Mouse (Mus musculus) retina, adult 2 months (tissue): ENCODE results near the gene Cherp.

ENCODE experiments used
- DNase-seq: peaks from one replicate; pipeline ENCODE4 v3.0.0-alpha.2; 2012; ENCODE audit warnings: low read depth, low spot score

Cherp gene

DNA sequence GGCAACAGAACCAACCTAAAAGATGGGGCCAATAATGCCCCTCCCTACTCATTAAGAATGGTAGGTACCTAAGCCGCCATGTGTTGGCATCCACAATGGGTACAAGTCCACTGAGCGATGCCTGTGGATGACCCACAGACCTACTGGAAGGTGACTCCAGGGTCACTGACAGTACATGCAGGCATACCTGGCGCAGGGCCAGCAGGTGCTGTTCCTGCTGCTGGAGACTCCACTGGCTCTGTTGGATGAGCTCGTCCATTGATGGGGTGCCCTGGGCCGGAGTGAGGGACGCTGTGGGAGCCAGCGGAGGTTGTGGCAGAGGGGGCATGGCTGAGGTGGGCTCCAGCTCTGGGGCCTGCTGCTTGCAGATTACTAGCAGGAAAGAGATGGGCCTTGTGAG lies 4.3 kb downstream of the Cherp start:
- no peak for DNase-seq

DNA sequence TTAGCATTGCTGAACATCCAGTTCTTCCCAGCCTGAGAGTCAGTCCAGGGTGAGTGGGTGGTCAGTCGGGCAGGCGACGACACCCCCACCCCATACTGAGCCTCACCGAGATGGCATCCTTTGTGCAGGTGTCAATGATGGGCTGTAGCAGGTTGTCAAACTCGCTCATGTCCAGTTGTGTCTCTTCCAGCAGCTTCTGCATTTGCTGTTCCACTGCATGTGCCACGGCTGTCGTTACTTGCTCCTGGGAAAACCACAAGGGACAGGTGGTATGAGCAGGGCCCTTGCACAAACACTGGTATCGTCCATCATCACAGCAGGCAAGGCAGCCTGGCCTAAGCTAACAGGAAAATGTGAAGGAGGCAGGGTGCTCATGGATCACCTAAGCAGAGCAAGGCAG lies 5.0 kb downstream of the Cherp start:
- no peak for DNase-seq

DNA sequence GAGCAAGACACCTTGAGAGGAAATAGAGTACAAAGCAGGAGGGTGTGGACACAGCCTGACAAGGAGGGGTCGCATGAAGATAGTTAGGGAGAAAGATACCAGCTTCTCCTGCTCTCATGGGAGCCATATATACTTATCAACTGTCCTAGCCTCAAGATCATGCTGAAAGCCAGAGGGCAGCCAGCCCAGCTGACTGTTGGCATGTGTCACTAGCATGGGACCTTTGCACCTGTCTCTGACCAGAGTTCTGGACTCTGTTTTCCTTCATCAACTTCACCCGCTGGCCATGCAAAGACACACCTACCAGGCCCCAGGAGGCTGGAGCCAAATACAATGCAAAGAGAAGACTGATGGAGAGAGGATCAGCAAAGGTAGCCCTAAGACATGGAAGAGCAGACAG lies 5.8 kb downstream of the Cherp start:
- DNase-seq, result no peak

- no peak for DNase-seq
Observed at GRCm38 (mm10) chr8:72464211-72464610, 10.8 kb downstream of the Cherp start.

GRCm38 (mm10) chr8:72459881-72460533 lies 15.0 kb downstream of the Cherp start:
- no peak for DNase-seq

DNA sequence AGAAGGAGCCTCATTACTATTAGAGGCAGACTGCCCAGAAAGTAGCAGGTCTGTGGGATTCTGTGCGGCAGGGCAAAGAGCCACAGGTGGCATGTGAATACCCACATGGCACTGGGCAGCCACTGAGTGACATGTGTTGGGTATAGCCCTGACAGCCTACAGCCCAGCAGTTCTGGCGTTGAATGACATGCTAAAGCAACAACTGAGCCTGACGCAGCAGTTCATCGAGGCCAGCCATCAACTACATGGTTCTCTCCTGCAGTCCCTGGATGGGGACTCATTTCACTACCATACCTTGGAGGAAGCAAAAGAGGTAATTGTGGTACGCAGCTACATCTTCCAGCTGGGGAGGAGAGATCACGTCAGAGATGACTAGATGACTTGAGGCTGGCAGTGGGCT lies 16.6 kb downstream of the Cherp start:
- no peak for DNase-seq

DNA sequence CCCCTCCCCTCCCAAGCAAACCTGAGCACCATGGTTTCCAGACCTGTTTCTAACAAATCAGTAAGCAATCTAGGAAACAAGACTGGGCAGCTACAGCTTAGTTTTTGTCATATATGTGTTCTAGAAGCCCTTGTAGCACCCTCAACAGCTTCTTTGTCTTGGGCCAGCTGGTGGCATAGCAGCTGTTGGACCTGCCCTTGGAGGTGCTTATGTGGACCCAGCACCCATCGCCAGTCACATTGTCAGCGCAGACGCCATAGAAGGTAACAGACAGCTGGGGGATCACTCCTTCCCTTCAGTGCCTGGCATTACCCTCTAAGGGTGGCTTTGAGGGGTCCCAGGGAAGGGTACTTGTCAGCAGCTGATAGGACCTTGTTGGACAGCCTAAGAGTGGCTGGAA lies 17.2 kb downstream of the Cherp start:
- no peak for DNase-seq

- no peak for DNase-seq
Observed at GRCm38 (mm10) chr8:72455317-72455716, 19.7 kb downstream of the Cherp start.

- no peak for DNase-seq
Observed at GRCm38 (mm10) chr8:72453904-72454303, 21.1 kb downstream of the Cherp start.

GRCm38 (mm10) chr8:72451516-72451915 lies 23.5 kb downstream of the Cherp start:
- DNase-seq, result no peak

DNA sequence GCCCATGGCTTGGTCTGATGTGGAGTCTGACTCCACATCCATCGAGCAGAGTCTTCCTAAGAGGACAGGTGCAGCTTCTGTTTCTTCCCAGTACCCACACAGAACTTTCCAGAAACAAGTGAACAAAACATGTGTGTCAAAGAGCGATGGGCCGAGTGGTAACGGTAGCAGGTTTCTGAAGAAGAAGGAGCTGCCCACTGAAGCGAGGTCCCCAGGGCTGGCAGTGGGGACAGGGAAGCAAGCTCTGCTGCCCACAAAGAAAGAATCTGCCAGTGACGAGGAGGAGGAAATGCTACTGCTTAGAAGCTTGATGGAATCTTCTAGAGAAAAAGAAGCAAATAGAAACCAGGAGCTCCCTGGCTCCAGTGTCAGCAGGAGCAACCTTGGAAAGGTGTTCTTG lies 30.0 kb downstream of the Cherp start:
- no peak for DNase-seq

DNA sequence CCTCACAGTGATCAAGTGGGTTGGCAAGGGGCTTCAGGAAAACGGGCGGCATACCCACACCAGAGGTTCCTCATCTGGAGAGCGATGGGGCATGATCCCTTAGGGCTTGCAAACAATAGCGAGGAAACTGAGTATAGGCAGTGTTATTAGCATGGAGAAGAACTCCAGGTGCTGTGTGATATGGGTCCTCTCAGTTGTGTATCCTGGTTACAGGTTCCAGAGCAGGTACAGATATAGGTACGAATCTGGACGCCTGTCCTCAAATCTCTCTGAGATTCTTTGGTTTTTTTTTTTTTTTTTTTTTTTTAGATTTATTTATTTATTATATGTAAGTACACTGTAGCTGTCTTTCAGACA lies 31.1 kb downstream of the Cherp start:
- DNase-seq, result no peak

DNA sequence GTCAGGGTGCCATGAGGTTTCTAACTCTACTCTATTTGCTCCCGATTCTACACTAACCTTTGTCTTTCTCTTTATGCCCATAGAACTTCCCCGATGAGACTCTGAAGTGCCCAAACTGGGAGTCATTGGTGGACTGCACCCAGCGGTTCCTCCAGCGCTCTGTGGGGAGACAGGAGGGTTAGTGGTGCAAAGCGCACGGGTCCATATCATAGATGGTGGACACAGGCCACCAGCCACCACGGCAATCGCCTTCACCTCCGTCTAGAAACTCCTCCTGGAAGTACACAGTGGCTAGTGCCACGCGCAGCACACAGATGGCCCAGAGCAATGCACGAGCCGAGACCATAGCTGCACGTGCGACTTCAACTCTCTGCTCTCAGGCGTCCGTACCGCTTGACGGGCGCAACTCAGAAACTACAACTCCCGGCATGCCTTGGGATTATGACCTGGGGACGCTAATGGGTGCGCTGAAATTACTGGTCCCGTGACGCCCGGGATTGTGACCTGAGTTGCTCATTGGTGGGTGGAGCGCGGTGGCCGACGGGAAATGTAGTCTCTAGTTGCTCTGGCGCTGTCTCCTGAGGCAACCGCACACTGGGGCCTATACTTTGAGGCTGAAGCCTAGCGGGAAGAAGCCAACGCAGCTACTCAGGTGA lies 31.6 kb downstream of the Cherp start, which contains the start of the genes Calr3 and 1700030K09Rik:
TSS of gene Calr3 (minus strand) at position 533 of the 656 bp plus-strand sequence.
TSS of gene 1700030K09Rik (plus strand) at position 543 of the 656 bp plus-strand sequence.
- DNase-seq, result peak; percentile 94

DNA sequence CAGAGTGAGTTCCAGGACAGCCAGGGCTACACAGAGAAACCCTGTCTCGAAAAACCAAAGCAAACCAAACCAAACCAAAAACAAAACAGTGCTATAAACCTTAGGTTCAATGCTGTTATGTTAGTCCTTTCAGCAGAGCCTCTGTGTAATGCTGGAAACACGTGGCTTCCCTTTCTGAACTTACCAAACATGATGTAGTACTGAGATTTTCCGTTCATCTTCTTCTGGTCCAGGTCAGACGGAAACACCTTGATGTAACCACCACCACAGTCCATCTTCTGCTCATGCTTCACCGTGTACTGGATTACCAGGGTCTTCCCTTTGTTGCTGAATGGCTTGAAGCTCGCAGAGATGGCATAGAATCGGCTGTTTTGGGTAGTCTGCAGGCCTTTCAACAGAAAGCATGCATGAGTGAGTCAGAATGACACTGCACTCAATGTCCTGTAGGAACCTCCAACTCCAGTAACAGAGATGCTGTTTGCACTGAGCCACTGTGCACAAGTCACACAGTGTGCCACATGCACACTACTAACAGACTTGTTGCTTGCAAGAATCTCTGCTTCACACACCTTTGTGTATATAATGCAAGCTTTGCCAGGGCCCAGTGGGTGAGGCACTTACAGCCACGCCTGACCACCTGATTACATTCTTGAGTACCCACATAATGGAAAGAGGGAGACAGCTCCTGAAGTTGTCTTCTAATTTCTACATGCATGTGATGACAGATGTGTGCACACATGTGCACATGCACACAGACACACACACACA lies 36.6 kb downstream of the Cherp start:
- no peak for DNase-seq

DNA sequence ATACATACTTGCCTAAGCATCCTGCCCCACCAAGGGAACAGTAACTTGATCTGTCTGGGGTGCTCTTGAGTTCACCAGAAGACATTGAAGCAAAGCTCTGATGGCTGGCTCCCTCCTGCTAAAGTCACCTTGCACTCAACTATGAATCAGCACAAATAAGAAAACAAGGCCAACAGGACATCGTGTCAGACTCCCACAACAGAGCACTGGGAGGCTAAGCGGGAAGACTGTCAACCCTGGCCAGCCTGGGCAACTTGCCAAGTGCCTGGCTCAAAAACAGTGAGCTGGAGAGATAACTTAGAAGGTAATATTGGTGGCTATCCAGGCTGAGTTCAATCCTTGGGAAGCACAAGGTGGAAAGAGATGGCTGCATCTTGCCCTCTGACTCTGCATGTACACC lies 40.1 kb downstream of the Cherp start:
- DNase-seq, result no peak

DNA sequence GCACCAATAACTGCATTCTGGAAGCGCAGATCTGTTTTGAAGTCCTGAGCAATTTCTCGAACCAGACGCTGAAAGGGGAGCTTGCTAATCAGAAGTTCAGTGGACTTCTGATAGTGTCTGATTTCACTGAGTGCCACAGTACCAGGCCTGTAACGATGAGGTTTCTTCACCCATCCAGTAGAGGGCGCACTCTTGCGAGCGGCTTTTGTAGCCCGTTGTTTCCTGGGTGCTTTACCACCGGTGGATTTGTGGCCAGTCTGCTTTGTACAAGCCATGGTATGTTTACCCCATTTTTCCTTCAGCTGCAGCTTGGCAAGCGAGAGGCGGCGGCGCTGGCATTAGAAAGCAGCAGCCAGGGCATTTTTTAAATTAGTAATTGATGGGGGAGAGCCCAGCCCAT lies 45.4 kb downstream of the Cherp start:
- no peak for DNase-seq

DNA sequence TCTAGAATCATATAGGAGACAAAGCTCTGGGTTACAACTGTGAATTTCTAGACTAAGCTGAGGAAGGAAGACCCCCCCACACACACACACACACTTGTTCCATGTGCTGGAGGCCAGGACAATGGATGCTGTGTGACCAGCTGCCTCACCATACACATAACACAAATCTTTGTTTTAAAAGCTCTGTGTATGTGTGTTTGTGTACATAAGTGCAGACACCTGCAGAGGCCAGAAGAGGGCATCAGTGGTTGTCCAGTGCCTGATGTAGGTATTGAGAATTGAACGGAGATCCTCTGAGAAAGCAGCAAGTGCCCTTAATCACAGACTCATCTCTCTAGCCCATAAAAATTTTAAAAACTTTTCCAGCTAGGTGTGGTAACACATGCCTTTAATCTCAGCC lies 52.1 kb downstream of the Cherp start:
- no peak for DNase-seq

GRCm38 (mm10) chr8:72421362-72422335 lies 53.4 kb downstream of the Cherp start, which contains the start of gene Eps15l1:
Gene Eps15l1, minus strand, starts transcription at chr8:72421460.
- DNase-seq, result peak; percentile 96

GRCm38 (mm10) chr8:72420571-72421361 lies 54.3 kb downstream of the Cherp start:
- no peak for DNase-seq

DNA sequence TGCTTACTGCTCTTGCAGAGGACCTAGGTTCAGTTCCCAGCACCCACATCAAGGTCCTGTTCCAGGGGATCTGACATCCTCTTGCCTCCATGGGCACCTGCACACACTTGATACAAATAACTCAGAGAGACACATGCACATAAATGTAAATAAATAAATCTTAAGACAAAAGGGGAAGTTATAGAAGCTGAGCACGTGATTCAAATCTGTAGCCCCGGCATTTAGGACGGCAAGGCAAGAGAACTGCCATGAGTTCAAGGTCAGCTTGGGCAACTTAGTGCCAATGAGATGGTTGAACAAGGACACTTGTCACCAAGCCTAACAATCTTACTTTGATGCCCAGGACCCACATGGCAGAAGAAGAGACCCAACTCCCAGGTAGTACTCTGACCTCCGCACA lies 57.0 kb downstream of the Cherp start:
- no peak for DNase-seq

- no peak for DNase-seq
Observed at GRCm38 (mm10) chr8:72415252-72415651, 59.8 kb downstream of the Cherp start.
